Mouse (Mus musculus) right cerebral cortex, postnatal 4 days (tissue): ENCODE data around the gene Uts2.
"Not testable (repeated sequence)": the region's sequence is repeated elsewhere in the genome, so short reads cannot be mapped to it uniquely, and the experiment has no call there.

Experiments used
- DNase-seq: peaks from one replicate; pipeline ENCODE4 v3.0.0-alpha.2; 2022

The Uts2 gene

GRCm38 (mm10) chr4:151017356-151017755 lies 20.5 kb downstream of the Uts2 start:
- not testable (repeated sequence) for DNase-seq

DNA sequence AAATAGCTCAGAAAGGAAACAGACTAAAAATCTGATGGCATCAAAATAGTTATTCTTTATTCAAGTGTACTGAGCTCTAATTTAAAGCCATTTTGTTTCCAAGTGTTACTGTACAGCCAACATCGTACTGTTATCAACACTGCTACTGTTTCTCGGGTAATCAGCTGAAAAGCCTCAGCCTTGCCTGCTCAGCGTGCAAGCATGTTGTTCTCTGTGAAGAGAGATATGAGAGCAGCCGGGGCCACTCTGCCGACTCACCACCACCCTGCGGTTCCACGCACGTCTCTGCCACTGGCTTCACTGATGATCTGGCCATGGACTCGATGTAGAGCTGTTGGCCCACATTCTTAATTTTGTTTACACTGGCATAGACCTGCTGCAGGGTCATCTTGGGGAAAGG lies 27.3 kb downstream of the Uts2 start:
- no peak for DNase-seq

DNA sequence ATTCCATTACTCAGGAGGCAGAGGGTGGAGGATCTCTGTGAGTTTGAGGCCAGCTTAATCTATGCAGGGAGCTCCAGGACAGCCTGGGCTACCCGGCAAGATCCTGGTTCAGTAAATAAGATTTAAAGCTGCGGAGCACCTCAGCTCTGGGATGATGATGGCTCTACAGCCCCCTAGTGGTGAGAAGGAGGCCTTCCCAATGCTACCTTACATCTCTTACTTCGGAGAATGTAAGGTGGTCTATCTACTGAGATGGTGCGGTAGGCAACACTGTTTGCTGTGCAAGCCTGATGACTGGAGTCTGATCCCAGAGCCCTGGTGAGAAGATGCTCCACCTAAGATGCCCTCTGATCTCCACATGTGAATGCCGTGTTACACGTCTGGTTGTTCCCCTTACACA lies 30.1 kb downstream of the Uts2 start:
- no peak for DNase-seq

- DNase-seq, result no peak
Observed at GRCm38 (mm10) chr4:151036521-151036920, 39.6 kb downstream of the Uts2 start.

GRCm38 (mm10) chr4:151037800-151038199 lies 40.9 kb downstream of the Uts2 start:
- no peak for DNase-seq

DNA sequence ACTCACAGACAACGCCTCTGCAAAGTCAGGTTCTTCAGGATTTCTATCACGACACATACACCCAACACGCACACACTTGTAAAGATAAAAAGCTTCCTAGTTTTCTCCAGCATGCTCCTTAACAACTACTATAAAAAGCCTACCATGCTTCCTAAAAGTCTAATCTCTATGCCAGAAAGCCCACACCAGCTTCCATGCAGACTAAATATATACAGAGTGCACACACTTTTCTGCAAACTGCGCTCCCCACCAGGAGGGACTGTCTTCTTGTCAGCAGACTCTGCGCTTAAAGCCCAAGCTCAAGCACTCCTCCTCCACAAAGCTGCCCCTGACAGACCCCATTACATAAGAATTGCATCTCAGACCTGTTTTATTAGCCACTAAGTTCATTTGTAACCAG lies 44.6 kb downstream of the Uts2 start:
- DNase-seq, result no peak

DNA sequence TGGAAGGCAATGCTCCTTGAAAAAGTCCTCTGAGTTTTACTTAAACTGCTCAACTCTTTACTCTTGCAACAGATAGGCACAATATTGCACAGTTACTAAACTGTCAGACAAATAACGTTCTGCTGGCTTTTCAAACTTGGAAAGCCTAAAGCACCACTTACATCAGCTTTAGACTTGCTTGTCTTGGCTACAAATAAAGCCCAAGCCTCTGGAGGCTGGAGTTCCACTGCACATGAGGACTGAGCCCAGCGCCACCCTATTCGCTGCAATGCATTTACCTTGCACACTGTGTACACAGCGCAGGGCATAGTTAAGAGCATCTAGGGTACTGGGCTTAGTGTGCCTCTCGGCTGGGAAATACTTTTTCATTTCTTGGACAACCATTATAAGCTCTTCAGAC lies 46.4 kb downstream of the Uts2 start:
- DNase-seq, result no peak

- peak; percentile 95 for DNase-seq
Observed at GRCm38 (mm10) chr4:151044037-151044943, 47.4 kb downstream of the Uts2 start, which contains the start of gene Per3. Gene Per3 (minus strand): TSS chr4:151044665.

DNA sequence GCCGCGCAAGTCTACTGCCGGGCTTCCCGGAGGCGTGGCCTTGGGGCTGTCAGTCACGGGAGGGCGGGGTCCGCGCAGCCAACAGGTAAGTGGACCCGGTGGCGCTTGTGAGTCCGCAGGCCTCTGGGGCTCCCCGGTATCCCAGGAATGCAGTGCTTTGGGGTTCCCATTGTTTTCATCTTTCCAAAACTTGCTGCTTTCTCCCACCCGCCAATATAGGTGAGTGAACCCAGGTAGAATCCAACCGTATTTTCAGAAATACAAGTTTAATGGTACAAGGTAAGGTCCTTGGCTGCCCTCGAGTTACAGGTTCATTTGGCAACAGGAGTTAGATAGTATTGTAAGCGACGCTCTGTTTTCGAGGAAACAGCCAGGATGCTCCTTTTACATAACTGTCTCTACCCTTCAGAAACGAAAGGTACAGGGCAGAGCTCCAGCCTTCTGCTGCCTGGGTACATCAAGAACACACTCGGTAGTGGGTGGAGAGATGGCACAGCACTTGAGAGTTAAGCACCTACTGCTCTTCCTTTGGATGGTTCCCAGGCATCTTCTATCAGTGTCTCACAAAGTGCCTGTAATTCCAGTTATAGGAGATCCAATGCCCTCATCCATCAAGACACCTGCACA lies 48.2 kb downstream of the Uts2 start:
- DNase-seq, result no peak

DNA sequence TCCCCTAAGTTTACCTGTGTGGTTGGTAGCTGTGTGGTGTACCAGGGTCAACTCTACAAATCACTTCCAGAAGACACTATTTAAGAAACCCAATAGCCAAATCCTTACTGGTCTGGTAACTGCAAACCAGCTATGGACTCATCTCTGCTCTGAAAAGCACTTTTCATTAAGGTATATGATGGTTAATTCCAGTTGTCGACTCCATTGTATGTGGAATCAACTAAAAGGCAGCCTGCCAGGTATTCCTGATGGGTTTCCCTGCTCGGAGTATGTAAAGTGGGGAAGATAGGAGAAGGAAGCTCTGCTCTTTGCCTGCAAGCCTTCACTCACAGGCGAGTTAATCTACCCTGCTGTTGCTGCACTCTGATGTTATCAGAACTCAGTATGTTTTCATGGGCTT lies 49.6 kb downstream of the Uts2 start:
- DNase-seq, result no peak

DNA sequence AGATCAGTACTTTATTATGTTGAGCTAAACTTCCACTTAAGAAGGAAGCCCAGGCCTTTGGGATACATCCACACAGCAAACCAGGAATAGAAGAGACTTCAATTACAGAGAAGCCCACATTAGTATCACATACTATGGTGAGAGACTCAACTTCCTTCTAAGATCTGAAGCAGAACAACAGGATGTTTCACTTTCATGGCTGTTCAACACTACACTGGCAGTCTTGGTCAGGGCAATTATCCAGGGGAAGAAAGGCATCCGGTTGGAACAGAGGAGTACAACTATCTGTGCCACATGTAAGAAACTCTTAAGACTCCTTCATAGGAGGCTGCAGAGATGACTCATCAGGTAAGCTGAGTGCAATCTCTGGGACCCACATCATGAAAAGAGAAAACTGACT lies 54.3 kb downstream of the Uts2 start:
- DNase-seq, result no peak
